Mouse (Mus musculus) kidney, embryonic 15.5 days (tissue): ENCODE data around the gene Pinlyp. TPM values are rescaled to one million over a fixed set of nuclear protein-coding genes. Genes with fewer than 3 reads are reported as not detected.

Source experiments
- ATAC-seq: fragments of 200-750 bp; cut with Nextera tagmentation; replicated peaks from 2 replicates; pipeline ENCODE4 v1.8.0; 2017; ENCODE audit warnings: moderate TSS enrichment; ENCODE audit not compliant: low FRiP score
- H3K27ac ChIP-seq: fragments of 300-500 bp; sonication (generic); 2 replicates; pipeline ENCODE4 v1.5.1; 2015; ENCODE audit warnings: mild to moderate bottlenecking, inconsistent platforms
- H3K27me3 ChIP-seq: fragments of 300-500 bp; sonication (generic); 2 replicates; pipeline ENCODE4 v1.6.1; 2015; ENCODE audit warnings: inconsistent platforms
- H3K36me3 ChIP-seq: fragments of 300-500 bp; sonication (generic); 2 replicates; pipeline ENCODE4 v1.6.1; 2015; ENCODE audit warnings: inconsistent platforms
- H3K4me1 ChIP-seq: fragments of 300-500 bp; sonication (generic); 2 replicates; pipeline ENCODE4 v1.6.1; 2015; ENCODE audit warnings: inconsistent platforms
- H3K4me2 ChIP-seq: fragments of 300-500 bp; sonication (generic); 2 replicates; pipeline ENCODE4 v1.6.1; 2015; ENCODE audit warnings: moderate library complexity, mild to moderate bottlenecking, inconsistent platforms
- H3K4me3 ChIP-seq: fragments of 300-500 bp; sonication (generic); replicated peaks from 2 replicates; pipeline ENCODE4 v1.5.1; 2015; ENCODE audit warnings: mild to moderate bottlenecking, inconsistent platforms
- H3K9ac ChIP-seq: fragments of 300-500 bp; sonication (generic); 2 replicates; pipeline ENCODE4 v1.6.1; 2015; ENCODE audit warnings: mild to moderate bottlenecking, inconsistent platforms
- H3K9me3 ChIP-seq: fragments of 300-500 bp; sonication (generic); replicated peaks from 2 replicates; pipeline ENCODE4 v1.6.1; 2016; ENCODE audit warnings: inconsistent platforms
- WGBS: fragments of 180-500 bp; shearing (Covaris S2); methylation state at CpG from one replicate; pipeline ENCODE4 v1.1.7; 2015; ENCODE audit warnings: mixed read lengths; 5-methylcytosine and 5-hydroxymethylcytosine counted together
- polyA plus RNA-seq: library from polyadenylated mRNA; unstranded; fragments of >200 nt; fragmentation: Nextera tagmentation; extraction: Ambion mirVana; gene quantifications from 2 replicates; pipeline ENCODE4 v1.2.1, GENCODE M21; 2015

Gene Pinlyp
- 0.31 and 0.33 TPM in 2 replicates for polyA plus RNA-seq

GRCm38 (mm10) chr7:24546068-24546614 lies at the start of gene Pinlyp, which contains the start of gene Xrcc1:
Pinlyp (minus strand) TSS chr7:24546118.
Xrcc1 (plus strand) TSS chr7:24546289.
- H3K9me3 ChIP-seq: no peaks in the 10 kb centered on the region
- H3K4me3 ChIP-seq: peak within 1 kb of the TSS; percentile 87
- H3K4me1 ChIP-seq: peaks cover 22% of the 10 kb centered on the region
- H3K4me2 ChIP-seq: peak within 1 kb of the TSS; percentile 74
- peak; percentile 10; the same call in 1 of the 2 replicates for ATAC-seq
- WGBS: 26% methylated on average over 13 of the region's 13 CpGs
- H3K9ac ChIP-seq: peak within 1 kb of the TSS; percentile 83
- H3K27ac ChIP-seq: peak within 1 kb of the TSS; percentile 96
- H3K36me3 ChIP-seq: peaks cover 31% of the 10 kb centered on the region
- H3K27me3 ChIP-seq: no peaks in the 10 kb centered on the region

- Histone ChIP-seq H3K4me3 (peak overlapping the region; percentile 76; the same call in 1 of the 2 replicates), H3K36me3 (no peaks in the 10 kb centered on the region), H3K9me3 (no peaks in the 10 kb centered on the region), H3K4me2 (peak overlapping the region; percentile 82; the same call in 1 of the 2 replicates), H3K27me3 (no peaks in the 10 kb centered on the region), H3K27ac (no peak overlapping the region), H3K4me1 (peaks cover 33% of the 10 kb centered on the region), H3K9ac (no peak overlapping the region)
- WGBS: 88% methylated on average over 2 of the region's 2 CpGs
- ATAC-seq: no peak
These were observed 49.5 kb upstream of the Pinlyp start for GRCm38 (mm10) chr7:24595464-24595863.

DNA sequence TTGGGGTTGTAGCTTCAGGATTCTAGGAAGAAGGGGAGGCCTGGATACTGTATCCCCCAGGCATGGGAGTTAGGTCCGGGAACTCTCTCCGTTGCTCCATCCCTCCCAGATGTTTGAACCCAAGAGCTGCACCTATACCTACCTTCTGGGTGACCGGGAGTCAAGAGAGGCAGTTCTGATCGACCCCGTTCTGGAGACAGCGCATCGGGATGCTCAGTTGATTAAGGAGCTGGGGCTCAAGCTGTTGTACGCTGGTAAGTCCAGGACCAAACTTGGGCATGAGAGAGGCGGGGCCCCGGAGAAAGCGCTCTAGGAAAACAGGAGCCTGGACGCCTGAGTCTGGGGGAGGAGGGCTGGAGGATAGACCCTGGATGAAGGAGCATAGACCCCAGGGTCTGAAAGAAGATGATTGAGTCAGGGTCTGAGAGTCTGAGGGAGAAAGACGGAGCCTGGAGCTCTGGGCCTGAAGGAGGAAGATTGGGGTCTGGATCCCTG lies 48.4 kb upstream of the Pinlyp start:
- peaks cover 33% of the 10 kb centered on the region for H3K4me1 ChIP-seq
- 5% methylated on average over 13 of the region's 13 CpGs for WGBS
- H3K36me3 ChIP-seq: no peaks in the 10 kb centered on the region
- H3K9ac ChIP-seq: peak overlapping the region; percentile 70
- peak overlapping the region; percentile 63; the same call in 1 of the 2 replicates for H3K27ac ChIP-seq
- peak overlapping the region; percentile 82 for H3K4me2 ChIP-seq
- H3K27me3 ChIP-seq: no peaks in the 10 kb centered on the region
- 0 out of 2 replicates have a peak, but pooled peaks have one; percentile 8 for ATAC-seq
- peak overlapping the region; percentile 76 for H3K4me3 ChIP-seq
- no peaks in the 10 kb centered on the region for H3K9me3 ChIP-seq

DNA sequence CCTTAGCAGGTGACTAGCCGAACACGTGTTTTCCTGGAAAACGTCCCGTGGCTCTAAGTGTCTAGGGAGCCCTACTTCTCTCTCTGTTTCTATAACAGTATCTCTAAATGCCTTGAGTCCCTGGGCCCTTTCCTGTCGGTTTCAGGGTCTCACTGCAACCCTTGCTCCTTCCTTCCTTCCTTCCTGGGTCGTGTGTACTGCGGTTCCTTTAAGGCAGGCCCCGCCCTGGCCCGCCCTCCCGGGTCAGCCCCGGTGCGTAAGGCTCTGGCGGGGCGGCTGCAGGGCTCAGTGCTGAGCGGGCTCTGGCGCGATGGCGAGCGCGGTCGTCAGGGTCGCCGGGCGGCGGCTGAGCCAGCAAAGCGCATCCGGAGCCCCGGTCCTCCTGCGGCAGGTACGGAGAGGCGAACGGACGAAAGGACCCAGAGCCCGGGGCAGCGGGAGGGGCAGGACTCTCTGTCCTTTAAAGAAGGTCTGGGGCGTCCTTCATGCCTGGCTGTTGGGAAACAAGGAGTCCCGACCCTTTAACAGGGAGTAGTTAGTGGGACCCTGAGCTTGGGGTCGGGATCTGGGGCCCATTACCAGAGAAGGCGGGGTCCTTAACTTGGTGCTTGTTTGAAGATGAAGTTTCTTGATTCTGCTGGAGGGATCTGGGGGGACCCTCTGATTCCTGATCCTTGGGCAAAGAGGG lies 47.8 kb upstream of the Pinlyp start:
- Histone ChIP-seq H3K4me1 (peaks cover 33% of the 10 kb centered on the region), H3K4me2 (peak overlapping the region; percentile 82), H3K4me3 (peak overlapping the region; percentile 76), H3K36me3 (no peaks in the 10 kb centered on the region), H3K27ac (peak overlapping the region; percentile 63; the same call in 1 of the 2 replicates), H3K27me3 (no peaks in the 10 kb centered on the region), H3K9ac (peak overlapping the region; percentile 70), H3K9me3 (no peaks in the 10 kb centered on the region)
- 2% methylated on average over 39 of the region's 39 CpGs for WGBS
- ATAC-seq: peak; percentile 92

DNA sequence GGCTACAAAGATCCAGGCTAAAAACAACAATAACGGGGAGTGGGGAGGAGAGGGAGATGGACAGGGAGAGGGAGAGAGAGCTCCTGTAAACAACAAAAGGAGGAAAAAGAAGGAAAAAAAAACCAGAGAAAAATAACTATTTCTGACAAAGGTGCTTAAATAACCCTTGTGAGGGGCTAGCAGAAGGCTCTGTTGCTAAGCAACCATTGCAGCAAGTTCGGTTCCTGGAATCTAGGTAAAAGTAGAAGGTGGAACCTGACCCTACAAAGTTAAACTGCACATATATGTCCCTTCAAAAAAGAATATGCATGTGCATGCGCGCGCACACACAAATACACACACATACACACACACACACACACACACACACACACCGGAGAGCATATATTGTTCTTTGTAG lies 46.9 kb upstream of the Pinlyp start:
- H3K36me3 ChIP-seq: no peaks in the 10 kb centered on the region
- ATAC-seq: no peak
- no peak overlapping the region for H3K9ac ChIP-seq
- peaks cover 38% of the 10 kb centered on the region for H3K4me1 ChIP-seq
- H3K27ac ChIP-seq: peak overlapping the region; percentile 75
- WGBS: 75% methylated on average over 6 of the region's 6 CpGs
- no peak overlapping the region for H3K4me3 ChIP-seq
- no peaks in the 10 kb centered on the region for H3K9me3 ChIP-seq
- H3K4me2 ChIP-seq: no peak overlapping the region
- no peaks in the 10 kb centered on the region for H3K27me3 ChIP-seq

- WGBS: 40% methylated on average over 4 of the region's 4 CpGs
- no peak overlapping the region for H3K9ac ChIP-seq
- peak overlapping the region; percentile 75 for H3K27ac ChIP-seq
- H3K36me3 ChIP-seq: no peaks in the 10 kb centered on the region
- no peaks in the 10 kb centered on the region for H3K9me3 ChIP-seq
- H3K27me3 ChIP-seq: no peaks in the 10 kb centered on the region; the same call in 1 of the 2 replicates
- ATAC-seq: peak; percentile 68
- H3K4me3 ChIP-seq: no peak overlapping the region
- H3K4me2 ChIP-seq: no peak overlapping the region
- H3K4me1 ChIP-seq: peaks cover 44% of the 10 kb centered on the region
These were observed 46.2 kb upstream of the Pinlyp start for GRCm38 (mm10) chr7:24592163-24592562.

GRCm38 (mm10) chr7:24591735-24592134 lies 45.8 kb upstream of the Pinlyp start:
- WGBS: 64% methylated on average over 5 of the region's 5 CpGs
- Histone ChIP-seq H3K27me3 (peaks cover 3% of the 10 kb centered on the region), H3K4me1 (peaks cover 49% of the 10 kb centered on the region), H3K4me2 (no peak overlapping the region), H3K36me3 (no peaks in the 10 kb centered on the region), H3K9me3 (no peaks in the 10 kb centered on the region), H3K4me3 (no peak overlapping the region), H3K9ac (no peak overlapping the region), H3K27ac (peak overlapping the region; percentile 75)
- ATAC-seq: no peak

DNA sequence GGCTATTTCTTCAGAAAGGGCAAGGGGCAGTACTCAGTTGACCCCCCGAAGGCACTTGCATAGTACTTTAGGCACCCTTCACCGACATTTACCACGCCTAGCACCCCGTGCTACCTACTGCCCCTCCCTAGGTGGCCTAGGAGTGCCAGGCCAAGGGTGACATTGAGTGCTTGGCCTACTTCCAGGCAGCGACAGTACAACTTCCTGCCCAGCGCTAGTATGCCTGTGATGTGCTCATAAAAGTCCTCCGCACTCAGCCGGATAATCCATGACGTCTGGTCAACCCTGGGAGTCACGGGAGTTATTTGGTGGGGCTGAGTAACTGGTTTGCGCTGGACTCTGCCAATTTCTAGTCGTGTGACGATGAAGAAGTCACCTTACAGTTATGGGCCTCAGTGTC lies 42.4 kb upstream of the Pinlyp start:
- Histone ChIP-seq H3K27ac (no peak overlapping the region), H3K36me3 (no peaks in the 10 kb centered on the region), H3K4me1 (peaks cover 36% of the 10 kb centered on the region), H3K4me2 (no peak overlapping the region), H3K9me3 (0 out of 2 replicates have a peak, but pooled peaks cover 3% of the 10 kb centered on the region), H3K27me3 (peaks cover 26% of the 10 kb centered on the region), H3K9ac (no peak overlapping the region), H3K4me3 (no peak overlapping the region)
- no peak for ATAC-seq
- 67% methylated on average over 13 of the region's 13 CpGs for WGBS

DNA sequence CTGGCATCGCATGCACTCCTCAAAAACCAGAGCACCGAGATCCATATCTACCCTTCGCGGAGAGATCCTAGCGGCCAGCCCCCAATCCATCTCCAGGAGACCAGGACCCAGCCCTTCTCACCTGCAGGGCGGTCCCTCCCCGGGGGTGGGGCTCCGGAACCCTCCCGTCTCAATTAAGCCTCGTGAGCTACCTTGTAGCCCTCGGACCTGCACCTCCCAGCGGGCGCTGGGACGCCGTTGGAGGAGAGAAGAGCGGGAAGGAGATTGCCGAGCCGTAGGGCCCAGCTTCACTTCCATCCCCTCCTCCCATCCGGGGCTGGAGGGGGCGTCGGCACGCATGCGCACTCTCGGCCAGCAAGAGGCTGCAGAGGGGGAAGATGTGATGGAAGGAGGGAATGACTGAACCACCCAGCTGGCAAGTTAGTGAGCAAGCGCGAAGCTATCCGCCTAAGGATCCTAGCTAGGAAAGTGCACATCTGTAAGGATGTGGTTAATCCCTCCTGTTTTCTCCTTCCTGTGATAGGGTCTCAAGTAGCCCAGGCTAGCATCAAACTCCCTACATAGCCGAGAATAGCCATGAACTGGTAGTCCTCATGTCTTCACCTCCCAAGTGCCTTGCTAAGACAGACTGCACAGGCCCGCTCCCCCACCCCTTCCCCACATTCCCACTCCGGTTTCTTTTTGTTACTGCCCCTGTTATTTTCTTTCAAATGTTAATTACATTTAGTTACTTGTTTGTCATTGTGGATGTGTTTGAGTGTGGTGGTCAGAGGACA lies 41.6 kb upstream of the Pinlyp start, which contains the start of the genes Ethe1 and Zfp575:
Gene Ethe1 (plus strand): TSS at position 214 of the 776 bp plus-strand sequence.
Gene Zfp575 (minus strand): TSS at position 312 of the 776 bp plus-strand sequence.
- H3K27me3 ChIP-seq: peaks cover 26% of the 10 kb centered on the region
- H3K9me3 ChIP-seq: 0 out of 2 replicates have a peak, but pooled peaks cover 3% of the 10 kb centered on the region
- no peaks in the 10 kb centered on the region for H3K36me3 ChIP-seq
- peak within 1 kb of the TSS; percentile 57 for H3K4me3 ChIP-seq
- ATAC-seq: peak; percentile 17
- peaks cover 28% of the 10 kb centered on the region for H3K4me1 ChIP-seq
- H3K27ac ChIP-seq: peak within 1 kb of the TSS; percentile 51; the same call in 1 of the 2 replicates
- H3K9ac ChIP-seq: peak within 1 kb of the TSS; percentile 66
- H3K4me2 ChIP-seq: peak within 1 kb of the TSS; percentile 85
- WGBS: 7% methylated on average over 30 of the region's 30 CpGs

DNA sequence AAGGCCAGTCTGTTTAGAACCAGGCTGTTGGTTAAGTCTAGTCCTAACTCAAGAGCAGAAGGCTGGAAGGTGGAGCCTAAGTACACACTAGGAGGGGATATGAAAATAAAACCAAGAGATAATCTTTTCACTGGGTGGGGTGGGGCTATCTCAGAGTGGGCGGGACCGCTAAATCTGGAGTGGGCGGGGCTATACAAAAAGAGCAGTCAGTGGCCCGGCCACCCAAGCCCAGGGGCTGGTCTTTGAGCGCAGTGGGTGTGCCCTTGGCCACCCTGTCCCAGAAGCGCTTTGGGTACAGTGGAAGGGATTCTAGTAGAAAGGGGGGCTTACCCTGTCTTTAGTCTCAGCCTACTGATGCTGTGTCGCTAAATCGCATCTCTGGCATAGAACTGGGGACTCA lies 40.9 kb upstream of the Pinlyp start:
- Histone ChIP-seq H3K27ac (no peak overlapping the region), H3K4me2 (peak overlapping the region; percentile 85), H3K4me3 (peak overlapping the region; percentile 57), H3K9ac (no peak overlapping the region), H3K27me3 (peaks cover 26% of the 10 kb centered on the region), H3K4me1 (peaks cover 21% of the 10 kb centered on the region), H3K36me3 (no peaks in the 10 kb centered on the region), H3K9me3 (0 out of 2 replicates have a peak, but pooled peaks cover 3% of the 10 kb centered on the region)
- 8% methylated on average over 8 of the region's 8 CpGs for WGBS
- peak; percentile 61 for ATAC-seq

GRCm38 (mm10) chr7:24585995-24586394 lies 40.1 kb upstream of the Pinlyp start:
- Histone ChIP-seq H3K9ac (no peak overlapping the region), H3K4me1 (peaks cover 21% of the 10 kb centered on the region), H3K4me2 (peak overlapping the region; percentile 14; the same call in 1 of the 2 replicates), H3K4me3 (no peak overlapping the region), H3K36me3 (no peaks in the 10 kb centered on the region), H3K27ac (no peak overlapping the region), H3K9me3 (0 out of 2 replicates have a peak, but pooled peaks cover 3% of the 10 kb centered on the region), H3K27me3 (peaks cover 26% of the 10 kb centered on the region)
- peak; percentile 17; the same call in 1 of the 2 replicates for ATAC-seq
- 56% methylated on average over 14 of the region's 16 CpGs for WGBS
